10 mouse cellular contexts compared by ENCODE assay signal in the genomic region with DNA sequence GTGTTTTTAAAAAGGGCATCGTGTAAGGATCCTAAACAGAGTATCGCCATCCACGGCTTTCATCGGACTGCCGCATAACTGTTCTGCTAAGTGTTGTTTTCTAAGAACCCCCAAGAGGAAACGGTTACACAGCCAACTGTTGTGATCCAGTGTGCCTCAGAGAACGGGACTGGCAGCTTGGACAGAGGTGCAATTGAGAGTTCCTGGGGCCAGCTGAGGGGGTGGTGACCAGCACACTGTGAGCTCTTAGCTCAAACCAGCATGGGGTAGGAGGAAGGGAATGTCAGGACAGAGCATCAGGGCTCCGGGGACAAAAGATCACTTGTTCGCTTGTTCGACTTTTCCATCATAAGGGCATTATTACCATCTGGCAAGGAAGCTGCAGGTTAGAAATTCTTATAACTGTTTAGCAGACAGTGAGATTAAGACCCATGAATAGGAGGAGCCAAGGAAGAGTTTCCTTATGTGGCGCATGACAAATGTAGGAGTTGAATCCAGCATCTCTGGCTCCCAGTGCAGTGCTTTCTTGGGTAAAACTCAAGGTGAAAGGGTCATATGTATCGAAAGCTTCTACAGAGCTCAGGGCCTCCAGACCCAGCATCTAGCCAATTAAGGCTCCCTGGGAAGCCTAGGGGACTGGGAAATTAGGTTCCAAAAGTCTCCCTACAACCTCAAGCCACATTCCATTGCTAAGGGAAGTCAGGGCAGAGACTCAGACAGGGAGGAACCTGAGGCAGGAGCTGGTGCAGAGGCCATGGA. TPM values are rescaled to one million over a fixed set of nuclear protein-coding genes. Genes with fewer than 3 reads are reported as not detected.
DNase-seq lines count a peak whose midpoint lies in the region; ATAC-seq lines count a peak whose summit lies in the region.
"Had no signal": no experiment of that assay in that cellular context is flagged by ENCODE, and none has a peak within 500 bp of the region (broad histone marks: within the 10 kb centered on the region; RNA-seq: fewer than 3 reads in every experiment).

No protein-coding gene starts in this region.

- peak; percentile 20 to 30 for DNase-seq in cerebellum, postnatal 10 days
- DNase-seq in testis, postnatal 10 days (ENCODE audit: low spot score) = peak; percentile 45
- no peak for DNase-seq in testis, postnatal 14 days (ENCODE audit: low spot score)
- peak; percentile 27 to 45 for DNase-seq in layer of hippocampus, postnatal 36 days
- DNase-seq in telencephalon, adult 2 months (ENCODE audit: low read depth, low spot score) = peak; percentile 64
- DNase-seq in lung, postnatal 25 days (ENCODE audit: low spot score) = no peak
- no peak for DNase-seq in spleen, postnatal 36 days (ENCODE audit: low spot score in 2 of 2)
- DNase-seq: adrenal gland, postnatal 36 days; kidney, adult 8-10 months had no signal

- ATAC-seq in cerebellum, adult (ENCODE audit: insufficient number of reproducible peaks, low FRiP score, low TSS enrichment) = no peak

RNA-seq across cellular contexts. Expression of a gene that starts 7.1 kb away (rescaled TPM):
- 1 to 10 TPM; 3.1 to 4.9 TPM for total RNA-seq in layer of hippocampus, postnatal 36 days (2021)

RNA-seq across cellular contexts. Expression of a gene that starts 26.6 kb away (rescaled TPM):
- total RNA-seq in layer of hippocampus, postnatal 36 days (2021) = 100 to 1,000 TPM; 197 to 200 TPM

RNA-seq across cellular contexts. Expression of a gene that starts 26.8 kb away (rescaled TPM):
- total RNA-seq in layer of hippocampus, postnatal 36 days (2021) = 100 to 1,000 TPM; 116 to 122 TPM

RNA-seq across cellular contexts. Expression of a gene that starts 42.6 kb away (rescaled TPM):
- total RNA-seq in layer of hippocampus, postnatal 36 days (2021) = not detected
- total RNA-seq: adrenal gland, postnatal 36 days had no signal

Comparison
In these comparisons a context has a peak if more than half of its experiments do, and no peak if none do; other contexts are left out.
1. DNase-seq: peak in cerebellum, postnatal 10 days (2 of 2), testis, postnatal 10 days (single experiment), layer of hippocampus, postnatal 36 days (2 of 2) and telencephalon, adult 2 months (single experiment); none in testis, postnatal 14 days (single experiment), lung, postnatal 25 days (single experiment) and spleen, postnatal 36 days (0 of 2).